Mouse (Mus musculus): ENCODE results near the gene Tax1bp1. TPM values are rescaled to one million over a fixed set of nuclear protein-coding genes. Genes with fewer than 3 reads are reported as not detected.
"Not testable (repeated sequence)": the region's sequence is repeated elsewhere in the genome, so short reads cannot be mapped to it uniquely, and the experiment has no call there.

Tax1bp1 gene
- 100 to 1,000 TPM; 114 to 118 TPM for total RNA-seq (2021)
- long read RNA-seq, experiment 1, transcript Tax1bp1-201 (18 exons, 3,285 nt) = major isoform, 140 of 168 reads
- long read RNA-seq, experiment 1, partial matches to known transcripts = 10 of 168 reads
- long read RNA-seq, experiment 1, other reads (novel, unspliced or antisense) = 18 of 168 reads
- long read RNA-seq, experiment 2, transcript Tax1bp1-201 (18 exons, 3,285 nt) = major isoform, 125 of 149 reads
- long read RNA-seq, experiment 2, partial matches to known transcripts = 10 of 149 reads
- long read RNA-seq, experiment 2, other reads (novel, unspliced or antisense) = 14 of 149 reads

DNA sequence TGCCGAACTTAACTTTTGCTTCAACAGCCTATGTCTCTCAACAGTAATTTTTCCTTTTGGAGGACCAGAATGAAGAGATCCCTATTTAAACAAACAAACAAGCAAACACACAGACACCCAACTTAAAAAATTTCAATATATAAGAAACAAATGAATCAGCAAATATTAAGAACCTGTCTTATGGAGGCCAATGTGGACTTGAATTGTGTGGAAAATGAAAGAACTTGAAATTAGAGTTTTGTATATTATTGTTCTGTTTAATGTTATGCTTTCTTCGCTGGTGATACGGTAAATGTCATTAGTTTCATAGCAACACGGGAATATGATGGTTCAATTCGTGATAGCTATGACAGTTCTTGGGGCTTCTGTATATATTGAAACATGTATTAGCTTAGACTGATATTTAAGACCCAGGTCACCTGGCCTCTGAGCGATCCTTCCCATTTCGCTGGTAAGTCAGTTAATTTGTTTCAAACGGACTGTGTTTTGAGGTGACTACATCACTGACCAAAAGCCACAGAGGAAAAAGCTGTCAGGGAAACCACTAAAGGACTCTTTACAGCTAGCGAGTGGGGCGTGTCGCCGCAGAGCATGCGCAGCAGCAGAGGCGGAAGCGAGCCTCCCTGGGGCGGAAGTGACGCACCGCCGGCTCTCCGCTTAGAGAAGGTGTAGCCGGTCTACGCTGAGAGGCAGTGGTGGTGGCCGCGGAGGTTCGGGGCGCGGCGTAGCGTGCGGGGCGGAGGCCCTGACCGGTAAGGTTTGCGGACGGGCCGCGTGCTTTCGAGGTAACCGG, at the start of gene Tax1bp1:
Gene Tax1bp1 (plus strand): TSS at position 626 of the 793 bp plus-strand sequence.
- peak; percentile 90 to 92 for DNase-seq (ENCODE audit: low spot score in 2 of 2)
- intact Hi-C loops (cut with DNase I) = loop anchor here (5.0 kb wide), 1 partner anchor 71 kb away; the partner anchor contains the start of gene Hibadh

DNA sequence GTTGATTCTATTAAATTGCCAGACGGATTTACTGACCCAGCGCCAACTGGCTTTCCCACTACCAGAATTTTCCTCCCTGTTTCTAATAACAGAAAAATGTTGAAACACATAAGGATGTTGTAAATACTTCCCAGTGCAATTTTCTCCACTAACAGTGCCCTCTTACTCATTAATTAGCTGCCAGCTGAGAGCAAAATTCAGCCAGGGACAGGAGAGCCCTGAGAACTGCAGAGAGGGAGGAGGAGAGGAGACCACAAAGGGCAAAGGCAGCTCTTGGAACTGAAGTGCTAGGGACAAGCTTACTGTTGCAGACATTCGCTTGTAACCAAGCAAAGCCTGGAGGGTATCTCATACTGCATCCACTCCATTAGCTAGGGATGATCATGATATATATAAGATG, 45.9 kb upstream of the Tax1bp1 start:
- intact Hi-C loops (cut with DNase I) = no loop called here
- DNase-seq (ENCODE audit: low spot score in 2 of 2) = no peak

DNA sequence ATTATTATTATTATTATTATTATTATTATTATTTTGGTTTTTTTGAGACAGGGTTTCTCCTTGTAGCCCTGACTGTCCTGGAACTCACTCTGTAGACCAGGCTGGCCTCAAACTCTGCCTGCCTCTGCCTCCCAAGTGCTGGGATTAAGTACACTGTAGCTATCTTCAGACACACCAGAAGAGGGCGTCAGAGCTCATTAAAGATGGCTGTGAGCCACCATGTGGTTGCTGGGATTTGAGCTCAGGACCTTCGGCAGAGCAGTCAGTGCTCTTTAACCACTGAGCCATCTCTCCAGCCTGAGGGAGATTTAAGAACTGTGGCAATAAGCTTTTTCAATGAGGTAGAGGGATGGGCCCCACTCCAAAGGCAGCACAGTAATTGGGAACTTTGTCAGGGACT, 43.7 kb upstream of the Tax1bp1 start:
- DNase-seq (ENCODE audit: low spot score in 2 of 2); intact Hi-C loops (cut with DNase I): not testable (repeated sequence)

DNA sequence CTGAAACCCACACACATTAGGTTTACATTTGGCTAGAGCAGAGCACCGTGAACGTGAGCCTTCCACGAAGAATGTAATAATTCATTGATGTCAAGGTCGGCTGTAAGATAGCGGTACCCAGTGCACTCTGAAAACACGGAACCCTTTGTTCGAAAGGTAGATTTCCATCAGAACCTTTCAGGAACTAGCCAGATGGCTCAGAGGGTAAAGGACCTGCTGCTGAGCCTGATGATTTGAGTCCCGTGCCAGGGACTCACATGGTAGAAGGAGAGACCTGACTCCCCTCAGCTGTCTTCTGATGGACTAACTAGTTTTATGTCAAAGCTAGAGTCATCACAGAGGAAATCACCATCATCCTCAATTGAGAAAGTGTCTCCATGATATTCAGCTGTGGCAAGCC, 41.7 kb upstream of the Tax1bp1 start:
- no peak for DNase-seq (ENCODE audit: low spot score in 2 of 2)
- intact Hi-C loops (cut with DNase I) = no loop called here

DNA sequence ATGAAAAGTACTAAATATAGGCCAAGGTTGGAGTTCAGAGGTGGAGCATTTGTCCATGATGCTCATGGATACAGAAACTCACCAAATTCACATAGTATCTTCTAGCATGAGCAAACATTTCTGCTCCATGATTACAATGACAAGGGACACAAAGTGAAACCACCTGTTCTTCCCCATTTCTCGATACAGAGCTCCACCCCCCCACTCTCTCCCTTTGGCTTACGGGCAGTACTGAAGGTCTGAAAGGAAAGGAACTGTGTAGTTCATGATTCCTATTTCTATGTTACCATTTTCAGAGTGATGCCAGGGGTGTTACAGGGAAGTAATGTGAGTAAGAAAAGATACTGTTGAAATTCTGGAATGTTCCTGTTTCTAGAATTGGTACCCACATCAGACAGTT, 41.0 kb upstream of the Tax1bp1 start:
- DNase-seq (ENCODE audit: low spot score in 2 of 2) = no peak
- intact Hi-C loops (cut with DNase I) = no loop called here

DNA sequence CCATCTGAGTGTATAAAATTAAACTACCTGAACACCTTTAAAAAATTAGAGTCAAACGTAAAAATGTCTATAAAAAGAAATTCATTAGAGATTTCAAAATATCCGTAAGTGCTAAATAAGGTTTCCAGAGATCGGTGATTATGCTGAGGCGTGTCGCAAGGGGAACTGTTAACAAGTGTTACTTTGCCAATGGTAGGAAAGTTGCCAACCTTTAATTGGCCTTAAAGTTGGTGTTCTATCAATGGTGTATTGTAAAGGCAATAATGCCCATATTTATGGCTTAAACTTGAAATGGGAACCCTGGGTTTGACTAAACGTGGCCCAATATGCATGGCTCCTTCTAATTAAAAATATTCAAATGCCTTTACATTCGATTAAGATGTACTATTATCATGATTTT, 39.8 kb upstream of the Tax1bp1 start:
- intact Hi-C loops (cut with DNase I) = no loop called here
- no peak for DNase-seq (ENCODE audit: low spot score in 2 of 2)

DNA sequence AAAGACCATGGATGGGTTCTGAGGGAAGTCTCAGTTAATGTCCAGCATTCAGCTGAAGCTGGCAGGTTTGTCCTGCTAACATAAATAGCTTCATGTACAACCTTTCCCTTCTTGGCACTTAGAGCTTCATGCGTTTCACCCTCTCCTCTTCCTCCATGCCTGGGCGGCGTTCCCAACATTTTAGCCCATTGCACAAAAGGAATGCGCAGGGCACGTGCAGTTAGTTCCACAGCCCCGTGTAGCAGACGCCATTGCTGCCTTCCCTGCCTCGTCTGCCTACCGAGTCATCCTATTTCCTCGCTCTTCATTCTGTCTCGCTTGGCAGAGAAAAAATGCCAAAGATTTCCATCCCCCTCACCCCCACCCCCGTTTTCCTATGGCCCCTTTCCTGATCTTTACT, 39.0 kb upstream of the Tax1bp1 start:
- DNase-seq (ENCODE audit: low spot score in 2 of 2) = no peak
- intact Hi-C loops (cut with DNase I) = no loop called here

DNA sequence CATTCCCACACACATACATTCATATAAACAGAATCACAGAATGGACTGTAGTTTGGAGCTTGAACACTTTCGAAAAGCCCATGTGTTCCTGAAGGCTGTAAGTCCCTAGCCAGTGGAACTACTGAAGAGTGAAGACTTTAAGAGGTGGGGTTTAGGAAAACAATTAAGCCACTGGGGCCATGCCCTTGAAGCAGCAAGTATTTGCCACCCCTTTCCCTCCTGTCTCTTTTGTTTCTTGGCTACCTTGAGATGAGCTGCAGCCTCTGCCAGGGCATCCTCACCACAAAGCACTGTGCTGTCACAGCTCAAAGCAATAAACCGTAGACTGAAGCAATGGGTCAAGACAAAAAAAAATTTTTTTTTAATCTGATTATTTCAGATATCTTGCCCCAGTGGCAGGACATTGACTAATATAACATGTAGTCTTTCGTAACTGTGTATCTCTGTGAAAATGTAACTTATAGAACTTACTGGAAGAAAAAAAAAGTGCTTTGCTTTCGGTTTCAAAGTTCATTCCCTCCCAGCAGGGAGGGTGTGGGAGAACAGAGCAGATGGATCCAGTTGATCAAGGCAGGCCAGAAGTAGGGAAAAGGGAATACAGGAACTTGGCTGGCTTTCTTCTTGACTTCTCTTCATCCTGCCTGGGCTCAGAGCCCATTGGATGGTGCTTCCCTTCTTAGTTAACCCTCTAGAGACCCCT, 38.2 kb upstream of the Tax1bp1 start:
- no peak for DNase-seq (ENCODE audit: low spot score in 2 of 2)
- intact Hi-C loops (cut with DNase I) = no loop called here

DNA sequence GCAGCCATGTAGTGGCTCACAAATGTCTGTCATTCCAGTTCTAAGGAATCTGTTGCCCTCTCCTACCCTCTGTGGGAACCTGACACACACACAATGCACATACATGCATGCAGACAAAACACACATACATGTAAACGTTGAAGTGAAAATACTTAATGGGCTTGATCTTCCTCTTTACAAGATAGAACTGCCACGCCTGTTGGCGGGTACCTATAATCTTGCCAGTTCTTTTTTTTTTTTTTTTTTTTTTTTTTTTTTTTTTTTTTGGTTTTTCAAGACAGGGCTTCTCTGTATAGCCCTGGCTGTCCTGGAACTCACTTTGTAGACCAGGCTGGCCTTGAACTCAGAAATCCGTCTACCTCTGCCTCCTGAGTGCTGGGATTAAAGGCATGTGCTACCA, 36.0 kb upstream of the Tax1bp1 start:
- intact Hi-C loops (cut with DNase I); DNase-seq (ENCODE audit: low spot score in 2 of 2): not testable (repeated sequence)

DNA sequence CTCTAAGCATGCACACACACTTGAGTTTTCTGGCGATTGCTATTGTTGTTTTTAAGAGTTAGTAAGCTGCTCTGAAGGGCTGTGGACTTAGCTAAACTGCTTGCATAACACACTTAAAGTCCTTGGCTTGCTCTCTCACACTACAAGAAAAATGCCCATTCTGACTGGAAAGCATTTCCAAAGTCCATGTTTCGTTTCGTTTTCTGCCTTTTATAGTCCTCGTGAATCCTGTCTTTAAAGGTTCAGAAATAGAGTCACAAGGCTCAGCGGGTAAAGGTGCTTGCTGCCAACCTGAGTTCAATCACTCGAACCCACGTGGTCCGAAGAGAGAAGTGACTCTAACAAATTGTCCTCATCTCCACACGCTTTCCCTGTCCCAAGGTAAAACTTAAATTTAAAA, 34.0 kb upstream of the Tax1bp1 start:
- no peak for DNase-seq (ENCODE audit: low spot score in 2 of 2)
- intact Hi-C loops (cut with DNase I) = no loop called here

DNA sequence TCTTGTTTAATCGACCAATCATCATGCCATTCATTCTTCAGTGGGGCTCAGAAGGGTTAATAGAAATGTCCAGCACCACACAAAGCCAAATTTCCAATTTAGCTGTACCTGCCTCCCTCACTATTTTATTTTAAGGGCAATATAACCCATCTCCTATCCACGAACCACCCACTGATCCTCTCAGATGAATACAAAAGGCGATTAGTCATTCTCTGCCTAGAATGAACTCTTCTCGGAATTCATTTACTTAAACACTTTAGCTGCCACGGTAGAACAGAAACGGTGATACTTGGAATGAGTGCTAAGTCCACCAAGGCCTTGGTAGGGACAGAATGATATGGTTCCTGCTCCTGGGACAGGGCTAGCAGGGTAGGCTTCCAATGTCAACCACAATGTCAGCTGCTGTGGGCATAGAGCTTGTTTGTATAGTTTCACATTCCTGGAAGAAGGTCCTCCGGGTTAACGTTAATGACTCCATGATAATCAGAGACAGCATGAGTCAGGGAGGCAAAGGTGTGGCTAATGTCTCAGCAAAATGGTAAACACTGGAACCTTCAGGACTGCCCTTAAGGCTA, 33.0 kb upstream of the Tax1bp1 start:
- intact Hi-C loops (cut with DNase I) = no loop called here
- peak in 1 of 2 experiments; percentile 11 for DNase-seq (ENCODE audit: low spot score in 2 of 2)

DNA sequence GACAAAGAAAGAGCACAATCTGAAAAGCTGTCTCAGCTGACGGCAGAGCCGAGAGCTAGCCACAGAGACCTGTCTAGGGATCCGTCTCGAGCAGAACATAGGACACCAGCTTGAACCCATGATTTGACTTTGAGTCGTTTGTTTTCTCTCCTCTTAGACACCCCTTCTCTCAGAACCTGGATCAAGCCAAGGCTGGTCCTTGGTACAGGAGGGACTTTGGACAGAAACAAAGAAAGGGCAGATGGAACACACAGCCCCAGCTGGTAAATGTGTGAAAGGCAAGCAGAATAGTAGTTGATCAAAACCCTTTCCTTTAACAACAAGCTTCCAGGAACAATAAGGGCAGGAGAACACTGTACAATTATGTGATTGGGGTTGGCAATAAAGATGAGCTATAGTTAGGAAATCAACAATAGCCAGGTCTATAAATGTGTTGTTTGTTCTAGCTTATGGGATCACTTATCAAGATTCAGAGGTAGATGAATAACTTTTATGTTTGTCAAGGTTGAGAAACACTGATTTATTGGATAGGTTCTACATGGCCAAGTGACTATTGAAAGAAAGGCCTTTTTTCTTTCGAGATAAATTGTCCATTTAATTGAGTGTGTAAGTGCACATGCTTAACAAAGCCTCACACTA, 31.6 kb upstream of the Tax1bp1 start:
- intact Hi-C loops (cut with DNase I) = no loop called here
- no peak for DNase-seq (ENCODE audit: low spot score in 2 of 2)

DNA sequence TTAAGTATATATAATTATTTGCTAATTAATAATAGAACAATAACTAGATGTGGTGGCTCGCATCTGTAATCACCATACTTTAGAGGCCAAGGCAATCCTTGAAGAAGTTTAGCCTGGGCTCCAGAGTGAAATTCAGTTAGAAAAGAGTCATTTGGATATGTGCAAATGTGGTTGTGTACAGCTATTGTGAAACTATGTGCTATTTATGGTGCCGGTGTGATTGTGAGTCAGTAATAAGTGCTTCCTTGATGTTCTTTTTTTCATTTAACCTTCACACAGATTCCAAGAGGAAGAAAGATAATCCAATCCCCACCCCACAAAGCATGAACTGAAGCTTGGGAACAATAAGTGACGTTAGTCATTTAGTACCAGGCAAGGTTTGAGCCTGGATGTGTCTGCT, 30.9 kb upstream of the Tax1bp1 start:
- no peak for DNase-seq (ENCODE audit: low spot score in 2 of 2)
- intact Hi-C loops (cut with DNase I) = no loop called here

DNA sequence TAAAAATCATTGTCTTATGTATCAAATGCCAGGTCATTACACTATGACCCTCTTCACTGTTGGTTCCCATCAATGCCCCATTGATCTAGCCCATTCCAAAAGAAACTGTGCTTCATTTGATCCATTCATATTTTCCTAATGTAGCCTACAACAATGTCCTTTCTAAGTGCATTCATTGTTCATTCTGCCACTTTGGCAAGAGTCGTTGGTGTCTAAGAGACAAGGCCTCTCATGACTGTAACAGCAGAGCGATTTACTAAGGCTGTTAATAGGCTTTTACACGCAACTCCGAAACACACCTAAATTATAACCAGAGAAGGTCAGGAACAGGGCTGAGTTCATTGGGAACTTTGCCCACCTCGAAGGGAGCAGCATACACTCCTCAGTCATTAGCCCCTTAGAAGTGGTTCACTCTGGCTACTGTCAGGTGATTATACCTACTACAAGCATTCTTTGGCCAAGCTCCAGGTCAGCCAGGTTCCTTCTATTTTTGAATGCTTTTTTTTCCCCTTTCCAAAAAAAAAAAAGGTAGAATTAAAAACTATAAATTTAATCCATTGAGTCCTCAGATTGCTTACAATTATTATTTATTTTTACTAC, 26.5 kb upstream of the Tax1bp1 start:
- DNase-seq (ENCODE audit: low spot score in 2 of 2) = no peak
- intact Hi-C loops (cut with DNase I) = no loop called here

DNA sequence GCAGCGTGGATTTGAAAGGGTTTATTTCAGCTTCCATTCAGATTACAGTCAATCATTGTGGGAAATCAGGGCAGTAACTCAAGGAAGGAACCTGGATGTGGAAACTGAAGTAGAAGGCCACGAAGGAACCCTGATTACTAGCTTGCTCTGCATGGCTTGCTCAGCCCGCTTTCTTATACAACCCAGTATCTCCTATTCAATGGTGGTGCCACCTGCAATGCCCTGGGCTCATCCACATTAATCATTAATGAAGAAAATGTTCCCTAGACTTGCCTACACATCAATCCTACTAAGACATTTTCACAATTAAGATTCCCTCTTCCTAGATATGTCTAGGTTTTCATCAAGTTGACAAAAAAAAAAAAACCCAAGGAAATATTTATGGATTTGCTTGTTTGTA, 23.2 kb upstream of the Tax1bp1 start:
- no peak for DNase-seq (ENCODE audit: low spot score in 2 of 2)
- intact Hi-C loops (cut with DNase I) = no loop called here

DNA sequence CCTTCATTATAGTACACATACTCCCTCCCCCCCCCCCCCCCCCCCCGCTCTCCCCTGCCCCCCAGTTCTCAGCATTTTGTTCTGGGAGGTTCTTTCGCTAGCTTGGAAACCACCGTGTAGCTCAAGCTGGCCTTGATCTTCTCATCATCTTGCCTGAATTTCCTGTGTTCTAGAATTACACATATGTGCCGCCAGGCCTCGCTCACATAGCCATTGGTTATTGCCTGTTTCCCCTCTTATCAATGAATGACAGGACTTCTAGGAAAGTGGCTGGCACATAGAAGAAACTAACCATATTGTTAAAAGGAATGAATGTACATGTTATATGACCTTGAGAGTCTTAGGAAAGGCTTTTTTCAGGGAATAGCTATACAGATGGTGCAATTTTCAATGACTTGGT, 21.7 kb upstream of the Tax1bp1 start:
- intact Hi-C loops (cut with DNase I) = no loop called here
- no peak for DNase-seq (ENCODE audit: low spot score in 2 of 2)

DNA sequence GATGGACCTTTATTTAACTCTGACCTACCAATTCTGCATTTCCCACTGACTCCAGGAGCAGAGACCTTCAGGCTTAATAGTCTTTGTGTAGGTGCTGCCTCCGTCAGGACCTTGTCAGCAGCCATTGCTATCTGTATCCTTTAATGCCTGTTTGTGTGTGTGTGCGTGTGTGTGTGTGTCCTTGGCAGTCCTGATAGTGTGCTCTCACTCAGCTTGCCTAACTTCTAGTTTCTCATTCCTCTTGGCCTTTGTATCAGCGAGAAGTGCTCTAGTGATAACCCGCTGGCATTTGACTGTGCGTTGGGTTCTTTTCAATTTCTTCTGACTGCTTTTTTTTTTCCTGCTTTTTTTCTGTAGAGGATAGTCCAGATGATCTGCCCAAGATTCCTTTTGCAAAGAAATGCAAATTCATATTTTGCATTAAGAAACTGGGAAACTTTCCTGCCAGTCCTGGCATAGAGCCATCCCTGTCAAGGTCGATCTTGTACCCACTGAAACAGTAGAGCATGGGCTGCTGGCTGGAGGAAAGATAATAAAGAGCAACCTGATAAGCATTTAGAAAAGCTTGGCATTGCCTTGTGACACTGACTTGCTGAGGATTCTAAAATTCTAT, 21.0 kb upstream of the Tax1bp1 start:
- no peak for DNase-seq (ENCODE audit: low spot score in 2 of 2)
- intact Hi-C loops (cut with DNase I) = no loop called here

DNA sequence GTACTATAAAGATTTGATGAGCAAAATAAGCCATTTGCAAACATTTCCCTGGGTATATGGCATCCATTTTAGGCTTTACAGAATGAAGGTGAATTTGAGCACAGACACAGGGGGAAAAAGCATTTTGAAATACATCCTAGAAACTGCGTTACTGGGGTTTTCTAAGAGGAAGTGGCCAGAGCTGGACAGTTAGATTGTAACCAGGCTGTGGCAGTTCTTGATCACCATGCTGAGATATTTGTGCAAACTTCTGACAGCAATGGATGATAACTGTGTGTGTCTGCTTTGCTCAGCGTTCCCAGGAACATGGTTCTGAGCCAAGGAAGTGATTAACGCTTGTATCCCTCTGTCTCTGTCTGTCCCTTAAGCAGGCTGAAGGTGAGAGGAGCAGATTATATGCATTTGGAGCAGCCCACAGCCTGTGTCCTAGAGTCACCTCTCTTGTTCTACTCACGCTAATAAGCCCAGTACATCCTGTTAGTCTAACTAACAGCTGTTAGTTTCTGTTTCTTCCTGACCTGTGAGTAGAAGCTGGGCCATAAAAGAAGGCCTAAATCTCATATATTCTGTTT, 15.5 kb upstream of the Tax1bp1 start:
- DNase-seq (ENCODE audit: low spot score in 2 of 2) = no peak
- intact Hi-C loops (cut with DNase I) = no loop called here

DNA sequence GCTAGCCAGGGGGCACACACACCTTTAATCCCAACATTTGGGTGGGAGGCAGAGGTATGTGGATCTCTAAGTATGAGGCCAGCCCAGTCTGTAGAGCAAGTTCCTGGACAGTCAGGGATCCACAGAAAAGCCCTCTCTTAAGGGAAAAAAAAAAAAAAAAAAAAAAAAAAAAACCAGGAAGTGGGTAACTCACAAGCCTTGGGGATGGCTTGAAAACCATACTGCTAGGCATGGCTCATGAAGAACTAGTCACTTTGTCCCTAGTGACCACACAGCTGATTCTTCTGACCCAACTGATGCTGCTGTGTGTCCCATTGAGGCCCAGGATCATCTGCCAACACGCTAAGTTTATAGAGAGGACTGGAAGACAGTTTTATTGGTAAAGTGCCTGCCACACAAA, 14.5 kb upstream of the Tax1bp1 start:
- DNase-seq (ENCODE audit: low spot score in 2 of 2) = no peak
- intact Hi-C loops (cut with DNase I) = no loop called here
